Mouse (Mus musculus): Measurements from ENCODE around the gene Rerg. TPM values are rescaled to one million over a fixed set of nuclear protein-coding genes. Genes with fewer than 3 reads are reported as not detected.

Gene Rerg
- polyA plus RNA-seq, 1 experiment from 2014 or later, result 39.4 TPM

GRCm38 (mm10) chr6:137161491-137162088 lies 8.7 kb downstream of the Rerg start:
- H3K4me1 ChIP-seq, result peaks cover 6% of the 10 kb centered on the region
- H3K27me3 ChIP-seq, result no peaks in the 10 kb centered on the region
- no peak overlapping the region for H3K4me3 ChIP-seq
- H3K4me2 ChIP-seq, result no peak overlapping the region
- H3K36me3 ChIP-seq, result peaks cover 9% of the 10 kb centered on the region; the same call in 1 of the 2 replicates
- 80% methylated on average over 11 of the region's 11 CpGs for WGBS
- H3K9me3 ChIP-seq, result no peaks in the 10 kb centered on the region
- no peak overlapping the region for H3K27ac ChIP-seq
- ATAC-seq (ENCODE audit: insufficient number of reproducible peaks, low FRiP score, low TSS enrichment, low read depth), result no peak
- H3K9ac ChIP-seq, result no peak overlapping the region

DNA sequence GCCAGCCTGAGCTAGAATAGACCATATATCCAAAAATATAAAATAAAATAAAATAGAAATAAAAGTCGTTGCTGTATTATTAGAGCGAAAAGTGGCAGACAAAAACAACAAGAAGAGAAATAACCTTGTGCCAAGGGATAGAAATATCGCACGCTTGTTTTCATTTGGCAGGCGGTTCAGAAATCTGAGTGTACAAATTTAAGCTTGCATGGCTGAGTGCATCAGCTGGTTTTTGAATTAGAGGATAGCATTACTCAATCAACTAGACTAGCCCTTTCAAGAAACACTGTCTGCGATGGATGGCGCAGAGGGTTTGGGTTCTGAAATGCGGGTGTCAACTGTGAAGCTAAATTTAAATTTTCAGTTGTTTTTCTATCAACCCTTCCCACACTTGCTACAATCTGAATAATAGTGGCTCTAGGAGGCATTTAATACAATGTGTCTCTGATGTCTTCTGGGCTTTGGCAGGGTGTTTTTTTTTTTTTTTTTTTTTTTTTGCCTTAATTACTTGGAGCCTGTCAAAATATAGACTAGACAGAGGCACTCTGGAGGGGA lies 10.8 kb downstream of the Rerg start:
- WGBS, result 86% methylated on average over 8 of the region's 8 CpGs
- Histone ChIP-seq H3K36me3 (peaks cover 9% of the 10 kb centered on the region; the same call in 1 of the 2 replicates), H3K27ac (no peak overlapping the region), H3K9ac (no peak overlapping the region), H3K4me2 (no peak overlapping the region), H3K4me1 (peaks cover 15% of the 10 kb centered on the region), H3K27me3 (no peaks in the 10 kb centered on the region), H3K9me3 (no peaks in the 10 kb centered on the region), H3K4me3 (no peak overlapping the region)
- no peak for ATAC-seq (ENCODE audit: insufficient number of reproducible peaks, low FRiP score, low TSS enrichment, low read depth)

DNA sequence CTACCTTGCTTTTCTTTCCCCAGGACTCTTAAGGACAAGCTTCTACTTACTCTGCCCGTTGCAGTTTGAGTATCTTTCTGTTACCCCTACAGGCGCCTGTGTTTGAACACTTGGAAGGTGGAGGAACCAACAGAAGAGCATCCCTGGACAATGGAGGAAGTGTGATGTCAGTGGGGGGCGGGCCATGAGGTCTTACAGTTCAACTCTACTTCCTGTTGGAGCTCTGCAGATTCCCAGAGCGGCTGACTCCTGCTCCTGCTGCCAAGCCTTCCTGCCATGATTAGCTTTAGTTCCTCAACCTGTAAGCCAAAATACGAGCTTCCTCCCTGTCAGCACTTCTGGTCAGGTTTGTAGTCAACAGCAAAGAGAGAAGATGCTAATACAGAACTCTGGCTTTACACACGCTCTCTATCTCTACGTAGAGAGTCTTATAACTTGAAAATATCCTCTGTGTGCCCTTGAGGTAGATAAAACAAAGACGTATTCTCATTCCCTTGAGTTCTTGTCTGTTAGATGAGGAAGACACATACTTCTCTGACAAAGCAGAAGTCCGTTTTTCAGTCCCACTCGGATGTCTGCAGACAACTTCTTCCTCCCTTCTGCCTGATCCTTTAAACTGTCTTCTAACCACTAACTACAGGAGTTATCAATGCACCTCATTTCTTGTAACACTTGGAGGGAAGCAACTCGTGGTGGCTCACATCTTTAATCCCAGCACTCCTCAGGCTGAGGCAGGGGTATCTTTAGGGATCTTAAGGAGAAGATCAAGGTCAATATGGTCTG lies 13.7 kb downstream of the Rerg start:
- peaks cover 15% of the 10 kb centered on the region for H3K4me1 ChIP-seq
- H3K4me3 ChIP-seq, result no peak overlapping the region
- H3K9ac ChIP-seq, result no peak overlapping the region
- no peaks in the 10 kb centered on the region for H3K27me3 ChIP-seq
- no peaks in the 10 kb centered on the region for H3K9me3 ChIP-seq
- no peak overlapping the region for H3K4me2 ChIP-seq
- no peak for ATAC-seq (ENCODE audit: insufficient number of reproducible peaks, low FRiP score, low TSS enrichment, low read depth)
- 0 out of 2 replicates have a peak, but pooled peaks cover 3% of the 10 kb centered on the region for H3K36me3 ChIP-seq
- no peak overlapping the region for H3K27ac ChIP-seq
- WGBS, result 73% methylated on average over 11 of the region's 11 CpGs

GRCm38 (mm10) chr6:137155196-137156137 lies 14.8 kb downstream of the Rerg start:
- no peak overlapping the region for H3K9ac ChIP-seq
- no peaks in the 10 kb centered on the region for H3K9me3 ChIP-seq
- no peaks in the 10 kb centered on the region for H3K36me3 ChIP-seq
- H3K27me3 ChIP-seq, result no peaks in the 10 kb centered on the region
- peaks cover 15% of the 10 kb centered on the region for H3K4me1 ChIP-seq
- no peak for ATAC-seq (ENCODE audit: insufficient number of reproducible peaks, low FRiP score, low TSS enrichment, low read depth)
- H3K4me2 ChIP-seq, result peak overlapping the region; percentile 34
- peak overlapping the region; percentile 12; the same call in 1 of the 2 replicates for H3K4me3 ChIP-seq
- 44% methylated on average over 26 of the region's 26 CpGs for WGBS
- peak overlapping the region; percentile 50 for H3K27ac ChIP-seq

- no peak overlapping the region for H3K27ac ChIP-seq
- H3K9me3 ChIP-seq, result no peaks in the 10 kb centered on the region
- peaks cover 15% of the 10 kb centered on the region for H3K4me1 ChIP-seq
- H3K27me3 ChIP-seq, result no peaks in the 10 kb centered on the region
- no peak overlapping the region for H3K4me2 ChIP-seq
- no peak for ATAC-seq (ENCODE audit: insufficient number of reproducible peaks, low FRiP score, low TSS enrichment, low read depth)
- H3K4me3 ChIP-seq, result no peak overlapping the region
- H3K9ac ChIP-seq, result no peak overlapping the region
- H3K36me3 ChIP-seq, result no peaks in the 10 kb centered on the region
- WGBS, result 86% methylated on average over 14 of the region's 14 CpGs
These were observed 17.3 kb downstream of the Rerg start for GRCm38 (mm10) chr6:137153021-137153420.

DNA sequence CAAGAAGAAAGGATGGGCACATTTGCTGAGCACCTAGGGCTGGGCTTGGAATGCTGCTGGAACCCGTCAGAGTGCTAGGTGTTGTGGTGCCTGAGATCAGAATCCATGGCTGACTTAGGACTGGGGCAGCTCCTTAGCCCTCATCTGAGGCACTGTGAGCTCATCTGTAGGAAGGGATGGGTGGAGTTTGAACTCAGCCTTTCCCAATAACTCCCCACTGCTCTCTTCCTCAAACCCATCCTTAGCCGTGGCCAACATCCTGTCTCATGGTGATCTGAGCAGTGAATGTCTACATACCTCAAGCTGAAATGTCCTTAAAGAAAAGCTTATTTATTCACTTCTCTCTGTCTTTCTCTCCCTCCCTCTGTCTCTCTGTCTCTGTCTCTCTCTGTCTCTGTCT lies 19.3 kb downstream of the Rerg start:
- no peak for ATAC-seq (ENCODE audit: insufficient number of reproducible peaks, low FRiP score, low TSS enrichment, low read depth)
- WGBS, result 75% methylated on average over 2 of the region's 2 CpGs
- no peaks in the 10 kb centered on the region for H3K36me3 ChIP-seq
- no peaks in the 10 kb centered on the region for H3K27me3 ChIP-seq
- no peak overlapping the region for H3K9ac ChIP-seq
- no peaks in the 10 kb centered on the region for H3K9me3 ChIP-seq
- no peak overlapping the region for H3K27ac ChIP-seq
- no peak overlapping the region for H3K4me3 ChIP-seq
- H3K4me2 ChIP-seq, result no peak overlapping the region
- H3K4me1 ChIP-seq, result peaks cover 11% of the 10 kb centered on the region

DNA sequence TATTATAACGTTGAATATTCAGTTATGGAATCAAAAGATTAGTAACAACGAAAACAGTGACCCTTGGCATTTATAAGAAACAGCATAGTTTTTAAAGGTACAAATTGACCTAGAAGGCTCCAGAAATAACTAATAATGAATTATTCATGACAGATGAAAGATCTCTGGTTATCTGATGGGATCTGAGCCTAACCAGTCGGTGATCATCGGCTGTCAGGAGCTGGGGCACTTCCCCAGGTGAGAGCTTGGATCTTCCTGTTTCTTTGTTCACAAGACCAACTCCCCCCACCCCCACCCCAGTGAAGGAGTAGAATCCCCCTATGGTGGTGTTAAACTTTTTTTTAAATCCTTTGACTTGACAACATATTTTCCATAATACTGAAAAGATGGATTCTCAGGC lies 20.5 kb downstream of the Rerg start:
- H3K4me2 ChIP-seq, result no peak overlapping the region
- H3K27me3 ChIP-seq, result no peaks in the 10 kb centered on the region
- no peak for ATAC-seq (ENCODE audit: insufficient number of reproducible peaks, low FRiP score, low TSS enrichment, low read depth)
- H3K4me1 ChIP-seq, result peaks cover 2% of the 10 kb centered on the region
- H3K9me3 ChIP-seq, result no peaks in the 10 kb centered on the region
- no peak overlapping the region for H3K9ac ChIP-seq
- no peaks in the 10 kb centered on the region for H3K36me3 ChIP-seq
- H3K4me3 ChIP-seq, result no peak overlapping the region
- H3K27ac ChIP-seq, result no peak overlapping the region
- WGBS, result 70% methylated on average over 4 of the region's 4 CpGs

DNA sequence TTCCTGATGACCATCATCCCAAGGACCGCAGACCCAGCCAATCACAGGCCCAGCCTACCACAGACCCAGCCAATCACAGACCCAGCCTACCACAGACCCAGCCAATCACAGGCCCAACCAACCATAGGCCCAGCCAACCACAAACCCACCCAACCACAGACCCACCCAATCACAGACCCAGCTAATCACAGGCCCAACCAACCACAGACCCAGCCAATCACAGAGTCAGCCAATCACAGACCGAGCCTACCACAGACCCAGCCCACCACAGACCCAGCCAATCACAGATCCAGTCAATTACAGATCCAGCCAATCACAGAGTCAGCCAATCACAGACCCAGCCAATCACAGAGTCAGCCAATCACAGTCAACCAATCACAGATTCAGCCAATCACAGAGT lies 23.4 kb downstream of the Rerg start:
- Histone ChIP-seq H3K36me3 (no peaks in the 10 kb centered on the region), H3K4me3 (no peak overlapping the region), H3K27ac (no peak overlapping the region), H3K27me3 (no peaks in the 10 kb centered on the region), H3K4me2 (no peak overlapping the region), H3K9me3 (no peaks in the 10 kb centered on the region), H3K4me1 (0 out of 2 replicates have a peak, but pooled peaks cover 6% of the 10 kb centered on the region), H3K9ac (no peak overlapping the region)
- 97% methylated on average over 2 of the region's 2 CpGs for WGBS
- no peak for ATAC-seq (ENCODE audit: insufficient number of reproducible peaks, low FRiP score, low TSS enrichment, low read depth)

GRCm38 (mm10) chr6:137145611-137146010 lies 24.7 kb downstream of the Rerg start:
- Histone ChIP-seq H3K9me3 (no peaks in the 10 kb centered on the region), H3K4me3 (no peak overlapping the region), H3K4me2 (no peak overlapping the region), H3K27me3 (no peaks in the 10 kb centered on the region), H3K27ac (no peak overlapping the region), H3K36me3 (no peaks in the 10 kb centered on the region), H3K4me1 (0 out of 2 replicates have a peak, but pooled peaks cover 6% of the 10 kb centered on the region), H3K9ac (no peak overlapping the region)
- WGBS, result 90% methylated on average over 11 of the region's 11 CpGs
- ATAC-seq (ENCODE audit: insufficient number of reproducible peaks, low FRiP score, low TSS enrichment, low read depth), result no peak

DNA sequence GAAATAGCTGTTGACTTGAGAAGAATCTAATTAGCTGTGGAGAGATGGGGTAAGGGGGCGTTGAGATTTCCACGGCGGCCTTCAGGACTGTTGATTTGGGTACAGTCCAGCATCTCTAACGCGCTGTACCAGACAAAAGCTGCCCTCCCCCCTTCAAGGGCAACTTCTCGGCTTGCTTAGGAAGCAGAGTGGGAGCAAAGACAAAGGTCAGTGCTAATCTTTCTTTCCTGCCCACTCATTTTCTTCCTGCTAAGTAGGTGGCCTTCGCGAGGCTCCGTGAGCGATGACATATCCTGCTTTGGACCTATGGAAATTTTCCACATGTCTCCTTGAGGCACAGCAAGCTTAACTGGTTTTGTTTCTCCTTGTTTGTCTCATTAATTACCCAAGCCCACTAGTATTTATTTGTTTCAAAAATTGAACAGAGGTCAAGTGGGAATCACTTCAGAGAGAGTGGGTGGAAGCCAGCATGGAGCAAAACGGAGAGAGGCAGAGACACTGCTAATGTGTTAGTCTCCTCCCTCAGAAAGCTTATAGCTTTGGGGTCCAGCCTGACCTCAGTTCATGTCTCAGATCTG lies 25.2 kb downstream of the Rerg start:
- H3K4me1 ChIP-seq, result 0 out of 2 replicates have a peak, but pooled peaks cover 6% of the 10 kb centered on the region

GRCm38 (mm10) chr6:137144526-137144840 lies 25.8 kb downstream of the Rerg start:
- Histone ChIP-seq H3K36me3 (no peaks in the 10 kb centered on the region), H3K4me3 (no peak overlapping the region), H3K9me3 (no peaks in the 10 kb centered on the region), H3K9ac (no peak overlapping the region), H3K4me1 (0 out of 2 replicates have a peak, but pooled peaks cover 6% of the 10 kb centered on the region), H3K27ac (no peak overlapping the region), H3K27me3 (no peaks in the 10 kb centered on the region), H3K4me2 (no peak overlapping the region)
- 88% methylated on average over 10 of the region's 10 CpGs for WGBS
- no peak; the same call in 1 of the 2 replicates for ATAC-seq (ENCODE audit: insufficient number of reproducible peaks, low FRiP score, low TSS enrichment, low read depth)

More for the DNA sequence above, 25.2 kb downstream of the Rerg start:
- H3K27ac ChIP-seq, result no peak overlapping the region
- no peak overlapping the region for H3K9ac ChIP-seq
- no peak overlapping the region for H3K4me3 ChIP-seq
- no peak overlapping the region for H3K4me2 ChIP-seq
- H3K36me3 ChIP-seq, result no peaks in the 10 kb centered on the region
- ATAC-seq (ENCODE audit: insufficient number of reproducible peaks, low FRiP score, low TSS enrichment, low read depth), result no peak; the same call in 1 of the 2 replicates
- no peaks in the 10 kb centered on the region for H3K27me3 ChIP-seq
- no peaks in the 10 kb centered on the region for H3K9me3 ChIP-seq
- 67% methylated on average over 11 of the region's 11 CpGs for WGBS

Data from limb, embryonic 15.5 days (tissue).